Mouse (Mus musculus) lung, embryonic 14.5 days (tissue): ENCODE measurements around the gene Fkbp15. TPM values are rescaled to one million over a fixed set of nuclear protein-coding genes. Genes with fewer than 3 reads are reported as not detected.
"Not testable (repeated sequence)": the region's sequence is repeated elsewhere in the genome, so short reads cannot be mapped to it uniquely, and the experiment has no call there.

ENCODE experiments used
- ATAC-seq: fragments of 200-750 bp; cut with Nextera tagmentation; 2 replicates; pipeline ENCODE4 v1.8.0; 2017; ENCODE audit warnings: mild to moderate bottlenecking, moderate TSS enrichment, moderate library complexity; ENCODE audit not compliant: insufficient read depth
- DNase-seq: peaks from one replicate; pipeline ENCODE4 v3.0.0-alpha.2; 2015
- H3K27ac ChIP-seq: fragments of 300-500 bp; sonication (generic); 2 replicates; pipeline ENCODE4 v1.5.1; 2014; ENCODE audit warnings: low read depth, mild to moderate bottlenecking, moderate library complexity
- H3K27me3 ChIP-seq: fragments of 300-500 bp; sonication (generic); 2 replicates; pipeline ENCODE4 v1.6.1; 2014; ENCODE audit warnings: low read length, control low read depth; ENCODE audit not compliant: insufficient read depth
- H3K36me3 ChIP-seq: fragments of 300-500 bp; sonication (generic); 2 replicates; pipeline ENCODE4 v1.6.1; 2014; ENCODE audit warnings: control low read depth; ENCODE audit not compliant: insufficient read depth
- H3K4me1 ChIP-seq: fragments of 300-500 bp; sonication (generic); 2 replicates; pipeline ENCODE4 v1.6.1; 2014; ENCODE audit warnings: antibody characterized with exemption, control low read depth; ENCODE audit not compliant: insufficient read depth
- H3K4me2 ChIP-seq: fragments of 300-500 bp; sonication (generic); 2 replicates; pipeline ENCODE4 v1.6.1; 2014; ENCODE audit warnings: mild to moderate bottlenecking
- H3K4me3 ChIP-seq: fragments of 300-500 bp; sonication (generic); 2 replicates; pipeline ENCODE4 v1.5.1; 2014; ENCODE audit warnings: low read depth, low read length
- H3K9ac ChIP-seq: fragments of 300-500 bp; sonication (generic); 2 replicates; pipeline ENCODE4 v1.6.1; 2014
- H3K9me3 ChIP-seq: fragments of 300-500 bp; sonication (generic); 2 replicates; pipeline ENCODE4 v1.6.1; 2016; ENCODE audit warnings: low read depth, low read length, control low read depth
- CTCF ChIP-seq: IDR thresholded peaks from 2 replicates; pipeline ENCODE4 v1.5.1; 2016; ENCODE audit warnings: antibody characterized with exemption, low read depth
- WGBS: fragments of 180-500 bp; shearing (Covaris S2); extraction: QIAGEN DNeasy Blood & Tissue Kit; methylation state at CpG from one replicate; pipeline ENCODE4 v1.1.7; 2014; 5-methylcytosine and 5-hydroxymethylcytosine counted together
- polyA plus RNA-seq: library from polyadenylated mRNA; unstranded; fragments of >200 nt; fragmentation: Nextera tagmentation; extraction: Ambion mirVana; gene quantifications from 2 replicates; pipeline ENCODE4 v1.2.1, GENCODE M21; 2014

The Fkbp15 gene
- polyA plus RNA-seq, 1 experiment from 2014 or later: 26.6 TPM

DNA sequence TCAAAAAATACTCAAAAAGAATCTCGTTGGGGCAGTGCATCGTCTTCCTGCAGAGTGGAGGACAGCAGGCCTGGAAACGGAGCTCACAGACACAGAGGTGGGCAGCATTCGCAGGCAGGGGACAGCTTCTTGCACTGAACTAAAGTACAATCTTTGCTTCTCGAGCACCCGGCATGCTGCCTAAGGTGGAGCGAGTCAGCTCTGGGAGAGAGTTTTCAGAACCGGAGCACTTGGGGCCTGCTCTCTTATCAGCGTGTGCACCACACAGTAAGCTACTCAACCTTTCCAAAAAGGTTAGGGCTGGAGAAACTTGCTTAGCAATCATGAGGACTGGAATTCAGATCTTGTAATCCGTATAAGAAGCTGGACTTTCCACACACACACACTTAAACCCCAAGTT lies 83.7 kb downstream of the Fkbp15 start:
- Histone ChIP-seq H3K36me3 (no peaks in the 10 kb centered on the region), H3K27me3 (no peaks in the 10 kb centered on the region), H3K4me3 (no peak overlapping the region), H3K4me1 (no peaks in the 10 kb centered on the region), H3K27ac (peak overlapping the region; percentile 46; the same call in 1 of the 2 replicates), H3K9ac (no peak overlapping the region), H3K9me3 (no peaks in the 10 kb centered on the region), H3K4me2 (no peak overlapping the region)
- DNase-seq: no peak
- no peak for TF ChIP-seq CTCF
- no peak for ATAC-seq
- 58% methylated on average over 10 of the region's 10 CpGs for WGBS

DNA sequence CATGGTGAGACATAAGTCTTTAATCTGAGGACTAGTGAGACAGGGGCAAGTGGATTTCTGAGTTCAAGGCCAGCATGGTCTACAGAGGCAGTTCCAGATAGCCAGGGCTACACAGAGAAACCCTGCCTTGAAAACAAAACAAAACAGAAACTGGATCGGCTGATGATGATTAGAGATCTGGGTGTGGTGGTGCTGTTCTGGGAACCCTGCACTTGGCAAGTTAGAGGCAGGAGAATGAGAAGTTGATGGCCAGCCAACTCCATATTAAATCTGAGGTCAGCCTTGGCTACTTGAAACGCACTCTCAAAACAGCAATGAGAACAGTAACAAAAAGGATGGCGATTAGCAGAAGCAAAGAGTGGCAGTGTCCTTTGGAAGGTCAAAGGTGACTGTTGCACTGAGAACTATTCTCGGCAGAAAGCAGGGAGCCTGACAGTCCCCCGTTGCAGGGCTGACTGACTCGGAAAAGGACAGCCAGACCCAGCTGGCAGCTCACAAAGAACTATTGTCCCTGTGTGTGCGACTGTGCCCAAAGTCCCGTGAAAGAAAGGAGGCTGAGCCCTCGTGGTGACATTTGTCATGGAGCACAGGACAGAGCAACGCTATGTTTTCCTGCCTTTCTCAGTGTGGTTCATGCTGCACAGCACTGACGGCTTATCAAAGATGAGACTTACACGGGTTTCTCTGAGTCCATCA lies 85.4 kb downstream of the Fkbp15 start:
- no peak for ATAC-seq

DNA sequence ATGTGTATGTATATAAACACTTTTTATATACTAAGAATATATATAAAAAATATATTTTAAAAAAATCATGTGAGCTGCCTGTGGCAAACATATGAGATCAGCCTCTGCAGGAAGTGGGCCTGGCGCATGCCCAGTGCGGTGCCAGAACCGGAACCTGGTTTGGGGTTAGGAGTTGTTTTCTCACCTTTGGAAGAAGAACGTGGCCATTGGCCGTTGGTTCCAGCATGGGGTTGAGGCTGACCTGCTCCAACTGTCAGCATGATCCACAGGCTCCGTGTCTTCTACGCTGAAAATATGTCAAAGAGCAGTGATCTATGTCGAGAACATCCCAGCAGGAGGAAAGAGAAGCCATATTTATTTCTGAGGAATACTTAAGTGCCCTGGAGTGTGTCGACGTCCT lies 86.4 kb downstream of the Fkbp15 start:
- Histone ChIP-seq H3K4me3 (no peak overlapping the region), H3K4me1 (no peaks in the 10 kb centered on the region), H3K27ac (no peak overlapping the region), H3K4me2 (no peak overlapping the region), H3K9ac (no peak overlapping the region), H3K36me3 (no peaks in the 10 kb centered on the region), H3K9me3 (no peaks in the 10 kb centered on the region), H3K27me3 (no peaks in the 10 kb centered on the region)
- 84% methylated on average over 10 of the region's 10 CpGs for WGBS
- DNase-seq (no peak), ATAC-seq (no peak)
- TF ChIP-seq CTCF: no peak

More for the DNA sequence above, 85.4 kb downstream of the Fkbp15 start:
- Histone ChIP-seq H3K27me3 (no peaks in the 10 kb centered on the region), H3K9me3 (no peaks in the 10 kb centered on the region), H3K36me3 (no peaks in the 10 kb centered on the region), H3K4me1 (no peaks in the 10 kb centered on the region), H3K9ac (no peak overlapping the region), H3K4me2 (no peak overlapping the region), H3K4me3 (no peak overlapping the region), H3K27ac (no peak overlapping the region)
- TF ChIP-seq CTCF: no peak
- 33% methylated on average over 12 of the region's 12 CpGs for WGBS
- no peak for DNase-seq

DNA sequence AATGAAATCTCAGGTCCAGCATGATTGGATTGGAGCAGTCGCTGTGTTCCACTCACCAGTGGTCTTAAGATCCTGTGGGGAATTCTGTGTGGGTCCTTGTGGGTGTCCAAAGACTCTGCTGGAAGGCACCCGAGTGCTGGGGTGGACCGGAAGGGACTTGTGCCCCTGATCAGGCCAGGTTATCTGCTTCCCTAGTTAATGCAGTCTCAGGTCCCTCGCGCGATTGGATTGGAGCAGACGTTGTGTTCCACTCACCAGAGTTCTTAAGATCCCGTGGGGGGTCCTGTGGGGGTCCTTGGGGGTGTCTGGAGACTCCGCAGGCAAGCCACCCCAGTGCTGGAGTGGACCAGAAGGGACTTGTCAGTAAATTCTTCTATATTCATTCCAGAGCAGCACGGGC lies 87.7 kb downstream of the Fkbp15 start:
- Histone ChIP-seq H3K9ac (no peak overlapping the region), H3K27ac (no peak overlapping the region), H3K4me1 (no peaks in the 10 kb centered on the region), H3K4me3 (no peak overlapping the region), H3K4me2 (no peak overlapping the region), H3K36me3 (no peaks in the 10 kb centered on the region), H3K9me3 (no peaks in the 10 kb centered on the region), H3K27me3 (no peaks in the 10 kb centered on the region)
- no peak for DNase-seq
- ATAC-seq: no peak
- WGBS: 79% methylated on average over 10 of the region's 10 CpGs
- TF ChIP-seq CTCF: no peak

DNA sequence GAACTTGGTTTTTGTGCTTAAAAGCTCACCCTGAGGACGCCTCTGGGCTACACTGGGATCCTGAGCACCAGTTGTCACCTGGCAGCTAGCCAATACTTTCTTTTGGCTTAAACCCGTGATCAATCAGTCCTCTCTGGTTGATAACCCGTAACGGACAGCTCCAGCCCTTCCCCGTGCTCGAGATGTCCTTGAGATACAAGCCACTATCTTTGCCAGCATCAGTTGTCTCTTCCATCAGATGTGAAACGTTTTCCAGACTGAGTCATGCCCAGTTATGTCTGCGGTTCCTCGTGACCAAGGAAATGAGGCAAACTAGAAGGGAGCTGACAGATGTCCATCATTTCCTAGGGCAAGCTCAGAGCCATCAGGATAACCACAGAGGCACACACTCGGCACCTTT lies 93.2 kb downstream of the Fkbp15 start:
- ATAC-seq: no peak
- WGBS: 60% methylated on average over 10 of the region's 10 CpGs
- DNase-seq: no peak

DNA sequence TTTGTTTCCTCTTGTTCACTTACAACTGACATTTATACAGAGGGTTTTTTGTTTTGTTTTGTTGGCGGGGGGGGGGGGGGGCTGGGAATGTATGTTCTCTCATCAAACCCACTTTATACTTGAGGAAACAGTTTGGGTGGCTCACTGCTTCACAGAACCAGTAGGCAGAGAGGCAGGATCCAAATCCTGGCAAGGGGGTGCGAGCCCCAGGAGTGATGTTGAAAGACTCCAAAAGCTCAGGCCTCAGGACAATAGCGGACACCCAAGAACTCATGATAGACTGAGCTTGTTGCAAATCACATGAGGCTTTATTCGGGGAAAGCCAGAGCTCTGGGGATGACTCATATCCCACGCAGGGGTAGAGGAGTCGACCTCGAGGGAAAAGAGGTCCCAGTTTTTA lies 94.3 kb downstream of the Fkbp15 start:
- ATAC-seq, DNase-seq, H3K9me3 ChIP-seq, H3K4me2 ChIP-seq, H3K36me3 ChIP-seq, H3K4me1 ChIP-seq, H3K9ac ChIP-seq, H3K27ac ChIP-seq, H3K27me3 ChIP-seq, H3K4me3 ChIP-seq: not testable (repeated sequence)
- WGBS: 79% methylated on average over 7 of the region's 7 CpGs

More for the DNA sequence above, 93.2 kb downstream of the Fkbp15 start:
- Histone ChIP-seq H3K4me1 (no peaks in the 10 kb centered on the region), H3K4me3 (no peak overlapping the region), H3K27me3 (no peaks in the 10 kb centered on the region), H3K9me3 (no peaks in the 10 kb centered on the region), H3K4me2 (no peak overlapping the region), H3K36me3 (no peaks in the 10 kb centered on the region), H3K27ac (no peak overlapping the region), H3K9ac (no peak overlapping the region)
- TF ChIP-seq CTCF: no peak

DNA sequence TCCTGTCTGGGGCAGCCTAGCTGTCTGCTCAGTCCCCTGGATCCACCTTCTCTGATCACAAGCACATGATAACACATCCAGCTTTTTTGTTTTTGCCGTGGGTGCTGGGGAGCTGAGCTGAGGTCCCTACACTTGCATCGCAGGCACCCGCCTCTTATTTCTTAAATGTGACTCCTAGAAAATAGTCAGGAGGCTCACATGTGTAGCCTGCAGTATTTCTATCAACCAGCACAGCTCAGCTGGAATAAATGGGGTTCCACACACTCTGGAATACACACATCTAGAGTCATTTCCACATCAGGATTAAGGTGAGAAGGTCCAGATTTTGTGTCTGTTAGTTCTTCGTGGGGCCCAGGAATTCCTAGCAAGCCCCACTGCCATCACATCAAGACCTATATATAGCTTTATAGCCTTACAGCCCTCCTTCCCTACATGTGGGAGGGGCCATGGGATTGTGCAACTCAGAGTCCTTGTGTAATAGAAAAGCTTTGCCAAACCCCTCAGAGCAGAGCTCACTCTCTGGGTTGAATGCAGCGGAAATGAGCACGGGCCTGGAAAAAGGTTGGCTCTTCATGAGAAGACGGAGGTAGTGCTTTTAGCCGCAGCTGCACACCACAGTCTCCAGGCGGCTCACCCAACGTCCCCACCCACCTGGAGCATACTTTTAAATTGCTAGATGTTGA lies 95.1 kb downstream of the Fkbp15 start:
- Histone ChIP-seq H3K4me1 (no peaks in the 10 kb centered on the region), H3K27me3 (no peaks in the 10 kb centered on the region), H3K9ac (no peak overlapping the region), H3K9me3 (no peaks in the 10 kb centered on the region), H3K27ac (no peak overlapping the region), H3K36me3 (no peaks in the 10 kb centered on the region), H3K4me2 (no peak overlapping the region), H3K4me3 (no peak overlapping the region)
- 67% methylated on average over 10 of the region's 10 CpGs for WGBS
- DNase-seq (peak; percentile 76), ATAC-seq (peak; percentile 87; the same call in 1 of the 2 replicates)
- TF ChIP-seq CTCF: no peak
